Comparison of ENCODE assay signal across 42 mouse cellular contexts in the genomic region with DNA sequence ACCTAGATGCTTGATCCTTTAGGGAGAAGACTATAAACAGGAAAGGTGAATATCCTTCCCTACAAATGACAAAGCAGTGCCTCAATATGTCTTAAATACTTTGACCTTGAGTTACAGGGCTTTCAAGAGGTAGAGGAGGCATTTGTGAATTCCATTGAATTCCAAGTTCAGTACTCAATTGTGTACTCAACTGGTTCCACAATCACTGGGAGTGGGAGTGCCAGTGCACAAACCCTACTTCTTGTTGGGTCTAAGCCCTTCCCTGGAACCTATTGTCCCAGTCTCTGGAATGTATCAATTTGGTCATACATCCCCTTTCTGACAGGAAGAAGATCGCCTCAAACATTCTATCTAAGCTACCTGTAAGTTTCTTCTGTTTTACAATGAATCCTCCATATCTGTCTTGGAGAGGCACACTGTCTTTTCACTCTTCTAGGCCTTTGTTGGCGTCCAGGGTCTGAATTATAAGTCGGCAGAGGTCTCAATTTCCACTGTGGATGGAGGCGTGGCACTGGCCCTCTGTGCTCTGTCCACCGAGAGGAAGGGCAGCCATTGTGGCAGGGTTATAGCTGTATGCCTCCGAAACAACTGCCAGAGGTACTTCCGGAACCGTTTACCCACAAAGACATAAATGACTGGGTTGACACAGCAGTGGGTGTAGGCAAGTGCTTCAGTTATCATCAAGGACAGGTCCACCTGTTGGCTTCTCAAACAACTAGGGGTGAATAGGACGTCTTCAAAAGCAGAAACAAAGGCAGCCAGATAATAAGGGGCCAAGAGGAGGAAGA. TPM values are rescaled to one million over a fixed set of nuclear protein-coding genes. Genes with fewer than 3 reads are reported as not detected.
"Had no signal": no experiment of that assay in that cellular context is flagged by ENCODE, and none has a peak within 500 bp of the region (broad histone marks: within the 10 kb centered on the region; RNA-seq: fewer than 3 reads in every experiment).

No protein-coding gene starts in this region.

- ATAC-seq: hindbrain, embryonic 16.5 days; intestine, embryonic 16.5 days had no signal

- H3K36me3 ChIP-seq: heart, embryonic 13.5 days; heart, embryonic 15.5 days; hindbrain, embryonic 10.5 days; hindbrain, embryonic 12.5 days; kidney, embryonic 15.5 days; limb, embryonic 13.5 days; limb, embryonic 15.5 days; liver, embryonic 13.5 days; liver, embryonic 15.5 days had no signal

- H3K4me1 ChIP-seq: heart, embryonic 13.5 days; heart, embryonic 15.5 days; hindbrain, embryonic 10.5 days; hindbrain, embryonic 12.5 days; kidney, embryonic 15.5 days; limb, embryonic 13.5 days; limb, embryonic 15.5 days had no signal

- H3K4me2 ChIP-seq: heart, embryonic 11.5 days; heart, embryonic 13.5 days; heart, embryonic 15.5 days; hindbrain, embryonic 12.5 days; hindbrain, embryonic 14.5 days; kidney, embryonic 15.5 days; limb, embryonic 13.5 days; limb, embryonic 15.5 days; liver, embryonic 13.5 days; liver, embryonic 15.5 days had no signal

- H3K27ac ChIP-seq: gastrocnemius, adult 2 months; heart, adult 2 months; heart, embryonic 13.5 days; heart, embryonic 15.5 days; hindbrain, embryonic 10.5 days; hindbrain, embryonic 12.5 days; hindbrain, embryonic 14.5 days; kidney, embryonic 15.5 days; kidney, postnatal 0 days; limb, embryonic 13.5 days; limb, embryonic 15.5 days; liver, embryonic 13.5 days; liver, embryonic 15.5 days had no signal

- H3K9ac ChIP-seq: heart, embryonic 13.5 days; heart, embryonic 15.5 days; hindbrain, embryonic 12.5 days; hindbrain, embryonic 14.5 days; kidney, embryonic 15.5 days; limb, embryonic 13.5 days; limb, embryonic 15.5 days; liver, embryonic 13.5 days; liver, embryonic 15.5 days had no signal

- H3K27me3 ChIP-seq: heart, embryonic 13.5 days; heart, embryonic 15.5 days; hindbrain, embryonic 12.5 days; kidney, embryonic 15.5 days; limb, embryonic 13.5 days; limb, embryonic 15.5 days; liver, embryonic 13.5 days; liver, embryonic 15.5 days had no signal

- H3K4me3 ChIP-seq: gastrocnemius, adult 2 months; heart, adult 2 months; heart, embryonic 13.5 days; heart, embryonic 15.5 days; hindbrain, embryonic 10.5 days; hindbrain, embryonic 12.5 days; kidney, embryonic 15.5 days; limb, embryonic 13.5 days; limb, embryonic 15.5 days; liver, embryonic 13.5 days; liver, embryonic 15.5 days had no signal

- H3K9me3 ChIP-seq: heart, embryonic 13.5 days; heart, embryonic 15.5 days; hindbrain, embryonic 10.5 days; hindbrain, embryonic 12.5 days; kidney, embryonic 15.5 days; limb, embryonic 13.5 days; limb, embryonic 15.5 days; liver, embryonic 13.5 days; liver, embryonic 15.5 days had no signal

- DNase-seq: gastrocnemius, adult 2 months; gastrocnemius, postnatal 10 days; gastrocnemius, postnatal 25 days; heart, adult 2 months; heart, postnatal 4 days; kidney, adult 11 months; kidney, adult 2 months; kidney, adult 9 months; kidney, postnatal 14 days; kidney, postnatal 36 days; layer of hippocampus, adult 9-11 months; layer of hippocampus, postnatal 36 days; left cerebral cortex, postnatal 4 days; liver, embryonic 13.5 days had no signal

RNA-seq across cellular contexts. Expression of a gene that starts 1.1 kb away (rescaled TPM):
- total RNA-seq: gastrocnemius, adult 2 months; gastrocnemius, postnatal 10 days; gastrocnemius, postnatal 25 days; gastrocnemius, postnatal 4 days; granulocyte monocyte progenitor cell, adult 5-6 weeks; heart, adult 2 months; heart, postnatal 25 days; heart, postnatal 4 days; layer of hippocampus, adult 18-20 months; layer of hippocampus, adult 8-10 months; layer of hippocampus, postnatal 14 days; layer of hippocampus, postnatal 36 days; left cerebral cortex, adult 18-20 months; left cerebral cortex, adult 8-10 months; left cerebral cortex, postnatal 10 days; left cerebral cortex, postnatal 25 days; left cerebral cortex, postnatal 4 days; liver, adult 2 months had no signal
- polyA plus RNA-seq: heart, adult 2 months; heart, embryonic 11.5 days; heart, embryonic 13.5 days; heart, embryonic 15.5 days; heart, postnatal 0 days; hindbrain, embryonic 10.5 days; hindbrain, embryonic 12.5 days; hindbrain, embryonic 14.5 days; hindbrain, embryonic 16.5 days; intestine, embryonic 14.5 days; intestine, embryonic 16.5 days; kidney, embryonic 15.5 days; kidney, postnatal 0 days; large intestine, adult 2 months; limb, embryonic 11.5 days; limb, embryonic 13.5 days; limb, embryonic 15.5 days; liver, embryonic 13.5 days; liver, embryonic 15.5 days had no signal

RNA-seq across cellular contexts. Expression of a gene that starts 8.6 kb away (rescaled TPM):
- total RNA-seq: left cerebral cortex, adult 18-20 months had no signal

RNA-seq across cellular contexts. Expression of a gene that starts 44.7 kb away (rescaled TPM):
- total RNA-seq: gastrocnemius, adult 2 months; gastrocnemius, postnatal 25 days; gastrocnemius, postnatal 4 days; heart, adult 2 months; heart, postnatal 25 days; heart, postnatal 4 days; layer of hippocampus, adult 18-20 months; layer of hippocampus, adult 8-10 months; layer of hippocampus, postnatal 14 days; layer of hippocampus, postnatal 36 days; left cerebral cortex, adult 18-20 months; left cerebral cortex, adult 8-10 months; left cerebral cortex, postnatal 25 days; left cerebral cortex, postnatal 4 days had no signal
- polyA plus RNA-seq: heart, embryonic 11.5 days; heart, postnatal 0 days; hindbrain, embryonic 10.5 days; hindbrain, embryonic 12.5 days; hindbrain, embryonic 14.5 days; hindbrain, embryonic 16.5 days; intestine, embryonic 14.5 days; kidney, postnatal 0 days; limb, embryonic 11.5 days; limb, embryonic 15.5 days had no signal
